Mouse (Mus musculus) hindbrain, embryonic 11.5 days (tissue): ENCODE data around the gene Chrng. TPM values are rescaled to one million over a fixed set of nuclear protein-coding genes. Genes with fewer than 3 reads are reported as not detected.

Experiments used
- ATAC-seq: fragments of 200-750 bp; cut with Nextera tagmentation; 2 replicates; pipeline ENCODE4 v1.8.0; 2017; ENCODE audit warnings: mild to moderate bottlenecking, moderate TSS enrichment, moderate library complexity; ENCODE audit not compliant: low FRiP score
- DNase-seq: peaks from one replicate; pipeline ENCODE4 v3.0.0-alpha.2; 2015; ENCODE audit warnings: low spot score
- H3K27ac ChIP-seq: fragments of 300-500 bp; sonication (generic); 2 replicates; pipeline ENCODE4 v1.5.1; 2014; ENCODE audit warnings: mild to moderate bottlenecking, low read depth, low read length
- H3K27me3 ChIP-seq: fragments of 300-500 bp; sonication (generic); 2 replicates; pipeline ENCODE4 v1.6.1; 2014; ENCODE audit warnings: mild to moderate bottlenecking, low read length, moderate library complexity, mixed read lengths; ENCODE audit not compliant: control insufficient read depth, insufficient read depth
- H3K36me3 ChIP-seq: fragments of 300-500 bp; sonication (generic); 2 replicates; pipeline ENCODE4 v1.6.1; 2014; ENCODE audit warnings: mild to moderate bottlenecking, low read length, moderate library complexity, mixed read lengths; ENCODE audit not compliant: control insufficient read depth, insufficient read depth
- H3K4me1 ChIP-seq: fragments of 300-500 bp; sonication (generic); replicated peaks from 2 replicates; pipeline ENCODE4 v1.6.1; 2014; ENCODE audit warnings: low read length, mixed read lengths; ENCODE audit not compliant: control insufficient read depth, insufficient read depth
- H3K4me2 ChIP-seq: fragments of 300-500 bp; sonication (generic); replicated peaks from 2 replicates; pipeline ENCODE4 v1.6.1; 2014; ENCODE audit warnings: mild to moderate bottlenecking, low read depth, low read length
- H3K4me3 ChIP-seq: fragments of 300-500 bp; sonication (generic); 2 replicates; pipeline ENCODE4 v1.5.1; 2014; ENCODE audit warnings: low read depth, low read length
- H3K9ac ChIP-seq: fragments of 300-500 bp; sonication (generic); 2 replicates; pipeline ENCODE4 v1.6.1; 2014; ENCODE audit warnings: low read depth, low read length
- H3K9me3 ChIP-seq: fragments of 300-500 bp; sonication (generic); 2 replicates; pipeline ENCODE4 v1.6.1; 2016; ENCODE audit warnings: low read length; ENCODE audit not compliant: control insufficient read depth
- WGBS: fragments of 180-500 bp; shearing (Covaris S2); extraction: QIAGEN DNeasy Blood & Tissue Kit; methylation state at CpG from one replicate; pipeline ENCODE4 v1.1.7; 2014; 5-methylcytosine and 5-hydroxymethylcytosine counted together
- polyA plus RNA-seq: library from polyadenylated mRNA; unstranded; fragments of >200 nt; fragmentation: Nextera tagmentation; extraction: Ambion mirVana; gene quantifications from 2 replicates; pipeline ENCODE4 v1.2.1, GENCODE M21; 2014

The Chrng gene
- polyA plus RNA-seq, 1 experiment from 2014 or later, result 0.73 TPM

- 62% methylated on average over 6 of the region's 6 CpGs for WGBS
- ATAC-seq (no peak), DNase-seq (no peak)
- no peak overlapping the region for H3K4me2 ChIP-seq
- no peaks in the 10 kb centered on the region for H3K36me3 ChIP-seq
- H3K4me1 ChIP-seq, result no peaks in the 10 kb centered on the region
- no peak overlapping the region for H3K4me3 ChIP-seq
- peaks cover 2% of the 10 kb centered on the region; the same call in 1 of the 2 replicates for H3K27me3 ChIP-seq
- no peak overlapping the region for H3K9ac ChIP-seq
- no peak overlapping the region for H3K27ac ChIP-seq
- no peaks in the 10 kb centered on the region for H3K9me3 ChIP-seq
Measured at GRCm38 (mm10) chr1:87205038-87205437, 581 bp downstream of the Chrng start.

GRCm38 (mm10) chr1:87205502-87205901 lies 1.0 kb downstream of the Chrng start:
- Histone ChIP-seq H3K27me3 (peaks cover 2% of the 10 kb centered on the region; the same call in 1 of the 2 replicates), H3K4me3 (no peak overlapping the region), H3K9ac (no peak overlapping the region), H3K4me1 (no peaks in the 10 kb centered on the region), H3K9me3 (no peaks in the 10 kb centered on the region), H3K4me2 (no peak overlapping the region), H3K27ac (no peak overlapping the region), H3K36me3 (no peaks in the 10 kb centered on the region)
- no peak for DNase-seq
- no peak for ATAC-seq
- 47% methylated on average over 3 of the region's 3 CpGs for WGBS

GRCm38 (mm10) chr1:87206339-87206738 lies 1.9 kb downstream of the Chrng start:
- peaks cover 2% of the 10 kb centered on the region; the same call in 1 of the 2 replicates for H3K27me3 ChIP-seq
- DNase-seq (peak; percentile 35), ATAC-seq (no peak)
- 20% methylated on average over 17 of the region's 17 CpGs for WGBS
- H3K9ac ChIP-seq, result no peak overlapping the region
- H3K9me3 ChIP-seq, result no peaks in the 10 kb centered on the region
- no peak overlapping the region for H3K4me2 ChIP-seq
- no peak overlapping the region for H3K27ac ChIP-seq
- H3K4me3 ChIP-seq, result no peak overlapping the region
- H3K4me1 ChIP-seq, result no peaks in the 10 kb centered on the region
- no peaks in the 10 kb centered on the region for H3K36me3 ChIP-seq

- 88% methylated on average over 4 of the region's 4 CpGs for WGBS
- H3K4me1 ChIP-seq, result peaks cover 4% of the 10 kb centered on the region
- H3K27ac ChIP-seq, result no peak overlapping the region
- DNase-seq (no peak), ATAC-seq (no peak)
- H3K9ac ChIP-seq, result no peak overlapping the region
- H3K36me3 ChIP-seq, result no peaks in the 10 kb centered on the region
- H3K4me3 ChIP-seq, result no peak overlapping the region
- H3K9me3 ChIP-seq, result no peaks in the 10 kb centered on the region
- H3K4me2 ChIP-seq, result no peak overlapping the region
- H3K27me3 ChIP-seq, result peaks cover 2% of the 10 kb centered on the region; the same call in 1 of the 2 replicates
Measured at GRCm38 (mm10) chr1:87211431-87211830, 7.0 kb downstream of the Chrng start.

DNA sequence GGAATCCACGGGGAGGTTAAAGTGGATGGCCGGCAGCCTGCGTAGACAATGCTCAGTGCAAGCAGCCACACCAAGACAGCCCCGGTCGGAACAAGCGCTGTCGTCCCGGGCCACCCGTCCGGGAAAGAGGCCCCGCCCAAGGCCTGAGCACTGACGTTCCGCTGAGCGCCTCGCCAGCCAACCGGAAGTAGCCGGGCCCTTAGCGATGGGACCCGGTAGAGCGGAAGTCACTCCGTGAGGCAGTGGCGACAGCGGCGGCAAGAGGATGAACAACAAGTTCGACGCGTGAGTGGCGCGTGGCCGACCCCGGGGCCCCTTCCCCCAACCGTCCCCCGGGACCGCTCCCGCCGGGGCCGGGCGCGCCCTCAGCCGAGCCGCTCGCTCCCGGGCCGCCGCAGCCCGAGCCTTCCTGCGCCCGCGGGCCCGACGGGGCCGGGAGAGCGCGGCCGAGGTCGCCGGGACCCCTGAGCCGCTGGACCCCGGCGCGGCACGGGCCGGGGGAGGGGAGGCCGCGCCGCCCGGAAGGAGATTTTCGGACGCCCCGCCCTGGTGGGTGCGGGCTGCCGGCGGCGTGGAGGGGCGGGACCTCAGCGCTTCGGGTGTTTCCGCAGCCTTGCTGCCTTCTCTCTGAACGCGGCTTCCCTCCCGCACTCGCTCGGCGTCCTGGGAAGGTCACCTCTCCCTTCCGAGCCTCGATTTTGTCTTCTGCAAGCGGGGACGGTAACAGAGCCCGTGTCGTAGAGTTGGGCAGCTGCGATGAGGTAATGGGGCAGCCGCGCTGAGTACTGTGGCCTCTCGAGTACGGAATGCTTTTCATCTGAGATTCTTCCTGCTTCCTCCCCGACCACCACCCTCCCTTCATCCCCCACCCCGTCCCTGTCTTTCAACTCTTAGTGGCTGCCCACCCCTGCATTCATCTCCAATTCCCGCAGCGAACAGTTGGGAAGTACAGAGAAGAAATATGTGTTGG lies 9.6 kb downstream of the Chrng start, which contains the start of gene Eif4e2:
Gene Eif4e2, plus strand, starts transcription at position 180 of the 970 bp plus-strand sequence.
- Histone ChIP-seq H3K27me3 (no peaks in the 10 kb centered on the region), H3K36me3 (no peaks in the 10 kb centered on the region), H3K4me1 (peaks cover 4% of the 10 kb centered on the region), H3K4me3 (peak within 1 kb of the TSS; percentile 77), H3K27ac (peak within 1 kb of the TSS; percentile 99), H3K4me2 (peak within 1 kb of the TSS; percentile 65), H3K9me3 (no peaks in the 10 kb centered on the region), H3K9ac (peak within 1 kb of the TSS; percentile 95)
- WGBS, result 1% methylated on average over 66 of the region's 99 CpGs
- ATAC-seq (peak; percentile 98), DNase-seq (peak; percentile 96)

DNA sequence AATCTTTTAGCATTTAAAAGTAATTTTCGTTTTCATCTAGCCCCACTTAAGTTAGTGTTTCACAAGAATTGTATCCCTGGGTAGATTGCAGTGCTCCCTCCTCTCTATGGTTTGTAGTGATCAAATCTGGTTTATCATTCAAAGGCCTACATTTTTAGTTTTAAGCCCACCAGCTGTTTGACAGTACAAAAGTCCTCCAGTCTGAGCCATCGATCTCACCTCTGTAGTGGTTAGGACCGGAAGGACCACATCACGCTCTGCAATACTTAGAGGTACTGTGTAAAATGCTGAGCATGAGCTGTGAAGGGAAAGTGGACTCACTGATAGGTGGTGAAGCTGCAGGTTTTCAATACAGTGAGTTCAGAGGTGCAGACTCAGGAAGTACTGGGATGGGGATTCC lies 10.3 kb downstream of the Chrng start:
- Histone ChIP-seq H3K4me3 (peak overlapping the region; percentile 77), H3K9me3 (no peaks in the 10 kb centered on the region), H3K4me2 (peak overlapping the region; percentile 65), H3K36me3 (0 out of 2 replicates have a peak, but pooled peaks cover 1% of the 10 kb centered on the region), H3K9ac (peak overlapping the region; percentile 95), H3K27ac (peak overlapping the region; percentile 99), H3K4me1 (peaks cover 4% of the 10 kb centered on the region), H3K27me3 (no peaks in the 10 kb centered on the region)
- WGBS, result 45% methylated on average over 4 of the region's 4 CpGs
- DNase-seq, result peak; percentile 14
- no peak for ATAC-seq

DNA sequence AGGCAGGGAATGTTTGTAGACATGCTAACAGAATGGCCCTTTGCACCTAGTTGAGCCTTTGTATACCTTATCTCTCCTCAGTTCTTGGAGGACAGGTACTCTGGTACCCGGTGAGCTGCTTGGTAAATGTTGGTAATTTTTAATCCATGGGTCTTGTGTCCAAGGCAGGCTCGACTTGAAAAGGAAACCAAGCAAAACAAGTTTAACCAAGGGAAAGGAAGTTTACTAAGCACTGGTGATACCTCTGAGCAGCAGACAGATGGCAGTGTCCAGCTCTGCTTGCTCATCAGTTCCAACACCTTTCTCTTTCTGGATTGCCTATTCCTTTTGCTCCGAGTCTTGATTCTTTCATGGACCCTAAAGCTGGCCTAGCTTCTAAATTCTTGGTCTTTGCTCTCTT lies 13.5 kb downstream of the Chrng start:
- H3K4me1 ChIP-seq, result peaks cover 4% of the 10 kb centered on the region
- no peak overlapping the region for H3K27ac ChIP-seq
- H3K27me3 ChIP-seq, result no peaks in the 10 kb centered on the region
- ATAC-seq, result no peak
- peaks cover 13% of the 10 kb centered on the region for H3K36me3 ChIP-seq
- 57% methylated on average over 3 of the region's 3 CpGs for WGBS
- H3K4me3 ChIP-seq, result no peak overlapping the region
- no peak overlapping the region for H3K9ac ChIP-seq
- DNase-seq, result no peak
- no peak overlapping the region for H3K4me2 ChIP-seq
- H3K9me3 ChIP-seq, result no peaks in the 10 kb centered on the region

- peaks cover 27% of the 10 kb centered on the region for H3K36me3 ChIP-seq
- WGBS, result 94% methylated on average over 8 of the region's 8 CpGs
- H3K27ac ChIP-seq, result no peak overlapping the region
- no peaks in the 10 kb centered on the region for H3K27me3 ChIP-seq
- no peak for ATAC-seq
- no peaks in the 10 kb centered on the region for H3K9me3 ChIP-seq
- no peak overlapping the region for H3K9ac ChIP-seq
- no peaks in the 10 kb centered on the region for H3K4me1 ChIP-seq
- no peak overlapping the region for H3K4me3 ChIP-seq
- DNase-seq, result no peak
- H3K4me2 ChIP-seq, result no peak overlapping the region
Measured at GRCm38 (mm10) chr1:87225739-87226138, 21.3 kb downstream of the Chrng start.
